Mouse (Mus musculus): ENCODE data around the gene Kcne1l.

- no peak for TF ChIP-seq POLR2A (IDR thresholded peaks at IDR 0.05; ENCODE audit: borderline replicate concordance, extremely low read depth, insufficient read depth, insufficient read length, poor library complexity, severe bottlenecking)
- TF ChIP-seq CTCF (IDR thresholded peaks at IDR 0.05; ENCODE audit: borderline replicate concordance, extremely low read depth, insufficient read depth, insufficient read length) = no peak
Observed at GRCm38 (mm10) chrX:142305869-142306581, at the start of gene Kcne1l.

Data from brain, embryonic 14.5 days (tissue).